Mouse (Mus musculus) bone marrow, adult 2 months (tissue): Measurements from ENCODE around the gene Pid1.

Experiments used
- CTCF ChIP-seq: fragments of 200-500 bp; IDR thresholded peaks from 2 replicates; pipeline ENCODE4 v1.5.1; 2011; ENCODE audit warnings: low read length, control low read depth; ENCODE audit not compliant: control insufficient read depth, insufficient read depth
- POLR2A ChIP-seq: fragments of 200-500 bp; IDR thresholded peaks from 2 replicates; pipeline ENCODE4 v1.6.1; 2011; ENCODE audit warnings: low read depth, mild to moderate bottlenecking, control low read depth, low read length, borderline replicate concordance; ENCODE audit not compliant: control insufficient read depth

DNA sequence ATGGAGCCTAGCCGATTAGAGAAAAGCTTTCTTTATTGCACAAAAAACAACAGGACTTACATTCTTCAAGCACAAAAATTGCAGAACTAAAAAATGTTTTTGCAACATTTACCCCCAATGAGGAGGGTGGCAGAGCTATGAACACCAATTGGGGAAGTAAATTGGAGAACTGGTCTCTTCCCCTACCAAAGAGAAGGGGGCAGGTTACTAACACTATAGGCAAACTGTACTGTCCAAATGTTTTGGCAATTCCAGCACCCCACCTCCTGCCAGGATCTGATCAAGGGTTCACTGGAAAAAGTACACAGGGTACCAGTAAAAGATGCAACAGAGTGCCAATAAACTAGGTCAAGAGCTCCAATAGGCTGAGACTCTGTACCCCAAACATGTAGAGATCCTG, 46.2 kb downstream of the Pid1 start:
- no peak for TF ChIP-seq POLR2A
- no peak for TF ChIP-seq CTCF
